Mouse (Mus musculus) stomach, postnatal 0 days (tissue): ENCODE data around the gene Tle2.

Experiments used
- CTCF ChIP-seq: IDR thresholded peaks from 2 replicates; pipeline ENCODE4 v1.5.1; 2016; ENCODE audit warnings: antibody characterized with exemption, low read depth, mild to moderate bottlenecking, moderate library complexity
- EP300 ChIP-seq: optimal IDR thresholded peaks from 2 replicates; pipeline ENCODE3; 2016; ENCODE audit warnings: antibody characterized with exemption

DNA sequence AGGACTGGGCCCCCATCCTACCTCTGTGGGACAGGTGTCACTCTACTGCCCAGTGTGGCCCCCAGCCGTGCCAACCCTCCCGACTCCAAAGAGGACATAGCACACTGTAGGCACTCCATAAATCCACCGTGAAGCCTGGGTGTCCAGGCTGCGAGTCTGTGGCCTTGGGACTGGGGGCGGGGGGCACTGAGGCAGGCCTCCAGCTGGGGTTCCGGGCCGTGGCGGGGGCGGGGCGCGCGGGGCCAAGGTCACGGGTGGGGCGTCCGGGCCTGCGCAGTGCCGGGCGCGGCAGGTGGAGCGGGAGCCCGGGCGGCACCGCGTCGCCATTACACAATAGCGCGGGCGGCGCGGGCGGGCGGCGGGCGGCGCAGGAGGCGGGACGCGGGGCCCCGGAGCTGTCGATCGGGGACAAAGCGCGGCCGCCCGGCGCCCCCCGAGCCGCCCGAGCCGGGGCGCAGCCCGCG lies 15.2 kb upstream of the Tle2 start, which contains the start of gene Aes:
- TF ChIP-seq CTCF (no peak), EP300 (no peak)
